Mouse (Mus musculus) olfactory bulb, adult 2 months (tissue): ENCODE data around the gene Ncoa3.

Experiments
- CTCF ChIP-seq: fragments of 200-500 bp; IDR thresholded peaks from 2 replicates; pipeline ENCODE4 v1.5.1; 2012; ENCODE audit warnings: low read depth, mild to moderate bottlenecking, low read length, moderate library complexity; ENCODE audit not compliant: insufficient read depth
- POLR2A ChIP-seq: fragments of 200-500 bp; IDR thresholded peaks from 2 replicates; pipeline ENCODE4 v1.6.1; 2012; ENCODE audit warnings: mild to moderate bottlenecking, low read depth, low read length, moderate library complexity; ENCODE audit not compliant: insufficient read depth

GRCm38 (mm10) chr2:165943113-165943512 is 49.3 kb upstream of the Ncoa3 start:
- TF ChIP-seq POLR2A (no peak), CTCF (no peak)
